In the genomic region with DNA sequence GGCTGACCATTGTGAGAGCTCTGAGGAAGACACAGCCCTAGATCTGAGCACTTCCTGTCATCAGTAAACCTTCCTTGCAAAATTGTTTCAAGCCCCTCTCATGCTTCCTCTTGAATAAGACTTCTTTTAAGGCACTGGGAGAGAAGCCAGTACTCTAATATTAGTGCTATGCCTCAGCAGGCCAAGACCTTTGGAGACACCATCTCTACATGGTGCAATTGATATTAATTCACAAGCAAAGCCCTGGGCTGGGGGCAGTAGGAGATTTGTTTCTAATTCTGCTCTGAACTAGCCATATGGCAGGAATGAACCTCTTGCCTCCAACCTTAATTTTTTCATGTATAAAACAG, we compare ENCODE assay signal across 11 mouse cellular contexts. TPM values are rescaled to one million over a fixed set of nuclear protein-coding genes. Genes with fewer than 3 reads are reported as not detected.
DNase-seq lines count a peak whose midpoint lies in the region; ATAC-seq lines count a peak whose summit lies in the region.
"Had no signal": no experiment of that assay in that cellular context is flagged by ENCODE, and none has a peak within 500 bp of the region (broad histone marks: within the 10 kb centered on the region; RNA-seq: fewer than 3 reads in every experiment).

No protein-coding gene starts in this region.

- 0 out of 2 replicates have a peak, but pooled peaks cover 4% of the 10 kb centered on the region for H3K36me3 ChIP-seq in forebrain, embryonic 13.5 days (ENCODE audit: poor library complexity, severe bottlenecking)
- H3K36me3 ChIP-seq in forebrain, embryonic 10.5 days (replicated peaks), result peaks cover 33% of the 10 kb centered on the region
- H3K36me3 ChIP-seq in heart, embryonic 16.5 days (ENCODE audit: control insufficient read depth, insufficient read depth), result no peaks in the 10 kb centered on the region
- no peaks in the 10 kb centered on the region for H3K36me3 ChIP-seq in lung, embryonic 15.5 days
- 0 out of 2 replicates have a peak, but pooled peaks cover 4% of the 10 kb centered on the region for H3K36me3 ChIP-seq in limb, embryonic 15.5 days

- intact Hi-C loops in heart, postnatal 36 days (cut with DNase I), result loop anchor here (5.0 kb wide), 1 partner anchor 51 kb away; a partner anchor contains a TSS

- DNase-seq in forebrain, embryonic 10.5 days (ENCODE audit: extremely low spot score, low spot score), result no peak
- DNase-seq in heart, postnatal 36 days, result no peak
- DNase-seq in lung, postnatal 25 days (ENCODE audit: low spot score), result no peak
- DNase-seq in thymus, adult 18-20 months, result no peak

- peaks cover 42% of the 10 kb centered on the region for H3K4me1 ChIP-seq in forebrain, embryonic 13.5 days
- H3K4me1 ChIP-seq in forebrain, embryonic 10.5 days, result no peaks in the 10 kb centered on the region
- peaks cover 48% of the 10 kb centered on the region for H3K4me1 ChIP-seq in heart, embryonic 16.5 days (ENCODE audit: control insufficient read depth, insufficient read depth, low read length)
- H3K4me1 ChIP-seq in lung, embryonic 15.5 days, result peaks cover 30% of the 10 kb centered on the region
- peaks cover 8% of the 10 kb centered on the region for H3K4me1 ChIP-seq in limb, embryonic 15.5 days

- H3K4me3 ChIP-seq in forebrain, embryonic 13.5 days, result no peak overlapping the region
- no peak overlapping the region for H3K4me3 ChIP-seq in forebrain, embryonic 10.5 days
- no peak overlapping the region for H3K4me3 ChIP-seq in heart, embryonic 16.5 days (ENCODE audit: low read length)
- H3K4me3 ChIP-seq in lung, embryonic 15.5 days, result no peak overlapping the region
- no peak overlapping the region for H3K4me3 ChIP-seq in limb, embryonic 15.5 days
- H3K4me3 ChIP-seq: kidney, embryonic 15.5 days; liver, embryonic 12.5 days had no signal

- ATAC-seq in forebrain, embryonic 13.5 days, result peak; percentile 66
- peak; percentile 86 for ATAC-seq in heart, embryonic 16.5 days (replicated peaks; ENCODE audit: extremely low read depth, insufficient read depth, low FRiP score)
- peak; percentile 85 for ATAC-seq in lung, embryonic 15.5 days (ENCODE audit: borderline replicate concordance, extremely low read depth, low FRiP score, low TSS enrichment)
- ATAC-seq in limb, embryonic 15.5 days (ENCODE audit: insufficient number of reproducible peaks, low FRiP score, low TSS enrichment, low read depth), result no peak
- ATAC-seq: liver, embryonic 12.5 days had no signal

- H3K27me3 ChIP-seq in forebrain, embryonic 13.5 days, result no peaks in the 10 kb centered on the region
- no peaks in the 10 kb centered on the region for H3K27me3 ChIP-seq in forebrain, embryonic 10.5 days (ENCODE audit: poor library complexity, severe bottlenecking)
- no peaks in the 10 kb centered on the region for H3K27me3 ChIP-seq in heart, embryonic 16.5 days (ENCODE audit: control insufficient read depth, insufficient read depth, low read length)
- no peaks in the 10 kb centered on the region for H3K27me3 ChIP-seq in lung, embryonic 15.5 days
- no peaks in the 10 kb centered on the region for H3K27me3 ChIP-seq in limb, embryonic 15.5 days
- H3K27me3 ChIP-seq: kidney, embryonic 15.5 days; liver, embryonic 12.5 days had no signal

- H3K9me3 ChIP-seq in forebrain, embryonic 13.5 days (replicated peaks), result no peaks in the 10 kb centered on the region
- H3K9me3 ChIP-seq in forebrain, embryonic 10.5 days, result no peaks in the 10 kb centered on the region
- no peaks in the 10 kb centered on the region for H3K9me3 ChIP-seq in heart, embryonic 16.5 days (replicated peaks; ENCODE audit: control insufficient read depth, low read length)
- H3K9me3 ChIP-seq in lung, embryonic 15.5 days, result no peaks in the 10 kb centered on the region
- no peaks in the 10 kb centered on the region for H3K9me3 ChIP-seq in limb, embryonic 15.5 days
- H3K9me3 ChIP-seq: kidney, embryonic 15.5 days; liver, embryonic 12.5 days had no signal

- peak overlapping the region; percentile 32; the same call in 1 of the 2 replicates for H3K27ac ChIP-seq in forebrain, embryonic 13.5 days
- no peak overlapping the region for H3K27ac ChIP-seq in forebrain, embryonic 10.5 days
- peak overlapping the region; percentile 85 for H3K27ac ChIP-seq in heart, embryonic 16.5 days (ENCODE audit: low read length)
- H3K27ac ChIP-seq in lung, embryonic 15.5 days, result peak overlapping the region; percentile 72
- peak overlapping the region; percentile 67 for H3K27ac ChIP-seq in limb, embryonic 15.5 days
- H3K27ac ChIP-seq: hindbrain, postnatal 0 days; kidney, embryonic 15.5 days; liver, embryonic 12.5 days had no signal

- no peak overlapping the region for H3K4me2 ChIP-seq in forebrain, embryonic 13.5 days
- peak overlapping the region; percentile 49; the same call in 1 of the 2 replicates for H3K4me2 ChIP-seq in heart, embryonic 16.5 days (ENCODE audit: low read depth, low read length)
- no peak overlapping the region for H3K4me2 ChIP-seq in lung, embryonic 15.5 days
- no peak overlapping the region for H3K4me2 ChIP-seq in limb, embryonic 15.5 days
- H3K4me2 ChIP-seq: kidney, embryonic 15.5 days; liver, embryonic 12.5 days had no signal

- H3K9ac ChIP-seq in forebrain, embryonic 13.5 days, result no peak overlapping the region
- H3K9ac ChIP-seq in heart, embryonic 16.5 days (ENCODE audit: low read length), result no peak overlapping the region
- H3K9ac ChIP-seq in lung, embryonic 15.5 days, result no peak overlapping the region
- H3K9ac ChIP-seq in limb, embryonic 15.5 days, result no peak overlapping the region
- H3K9ac ChIP-seq: kidney, embryonic 15.5 days; liver, embryonic 12.5 days had no signal

RNA-seq across cellular contexts. Expression of a gene that starts 52.9 kb away (rescaled TPM):
- 44.4 and 47.0 TPM in 2 replicates for polyA plus RNA-seq in forebrain, embryonic 13.5 days (2015; fragmentation: Nextera tagmentation; extraction: Ambion mirVana)
- polyA plus RNA-seq in forebrain, embryonic 10.5 days (2016; fragmentation: Nextera tagmentation; extraction: Ambion mirVana), result 28.6 and 29.4 TPM in 2 replicates
- polyA plus RNA-seq in heart, embryonic 16.5 days (2015; fragmentation: Nextera tagmentation; extraction: Ambion mirVana), result 19.0 and 20.6 TPM in 2 replicates
- 10 to 100 TPM; 40.5 to 42.9 TPM for total RNA-seq in heart, postnatal 36 days (2021)
- 27.9 and 30.2 TPM in 2 replicates for polyA plus RNA-seq in lung, embryonic 15.5 days (2015; fragmentation: Nextera tagmentation; extraction: Ambion mirVana)
- 31.3 and 35.9 TPM in 2 replicates for polyA plus RNA-seq in limb, embryonic 15.5 days (2015; fragmentation: Nextera tagmentation; extraction: Ambion mirVana)
